Mouse (Mus musculus) embryonic facial prominence, embryonic 12.5 days (tissue): ENCODE results near the gene Lifr. TPM values are rescaled to one million over a fixed set of nuclear protein-coding genes. Genes with fewer than 3 reads are reported as not detected.

ENCODE experiments used
- ATAC-seq: fragments of 200-750 bp; cut with Nextera tagmentation; 2 replicates; pipeline ENCODE4 v1.8.0; 2017; ENCODE audit not compliant: insufficient number of reproducible peaks, insufficient read depth, low FRiP score, low TSS enrichment
- H3K27ac ChIP-seq: fragments of 300-500 bp; sonication (generic); 2 replicates; pipeline ENCODE4 v1.5.1; 2016; ENCODE audit warnings: mild to moderate bottlenecking
- H3K27me3 ChIP-seq: fragments of 300-500 bp; sonication (generic); 2 replicates; pipeline ENCODE4 v1.6.1; 2016; ENCODE audit warnings: mild to moderate bottlenecking, moderate library complexity
- H3K36me3 ChIP-seq: fragments of 300-500 bp; sonication (generic); 2 replicates; pipeline ENCODE4 v1.6.1; 2016; ENCODE audit warnings: mild to moderate bottlenecking
- H3K4me1 ChIP-seq: fragments of 300-500 bp; sonication (generic); 2 replicates; pipeline ENCODE4 v1.6.1; 2016
- H3K4me2 ChIP-seq: fragments of 300-500 bp; sonication (generic); replicated peaks from 2 replicates; pipeline ENCODE4 v1.6.1; 2016; ENCODE audit warnings: mild to moderate bottlenecking, moderate library complexity
- H3K4me3 ChIP-seq: fragments of 300-500 bp; sonication (generic); 2 replicates; pipeline ENCODE4 v1.5.1; 2016; ENCODE audit warnings: mild to moderate bottlenecking
- H3K9ac ChIP-seq: fragments of 300-500 bp; sonication (generic); 2 replicates; pipeline ENCODE4 v1.6.1; 2016; ENCODE audit warnings: mild to moderate bottlenecking, moderate library complexity
- H3K9me3 ChIP-seq: fragments of 300-500 bp; sonication (generic); 2 replicates; pipeline ENCODE4 v1.6.1; 2016; ENCODE audit warnings: mild to moderate bottlenecking, moderate library complexity
- WGBS: fragments of 180-500 bp; shearing (Covaris S2); methylation state at CpG from one replicate; pipeline ENCODE4 v1.1.7; 2016; 5-methylcytosine and 5-hydroxymethylcytosine counted together
- polyA plus RNA-seq: library from polyadenylated mRNA; unstranded; fragments of >200 nt; fragmentation: Nextera tagmentation; extraction: Ambion mirVana; gene quantifications from 2 replicates; pipeline ENCODE4 v1.2.1, GENCODE M21; 2016

Lifr gene
- polyA plus RNA-seq, 1 experiment from 2014 or later: 17.5 TPM

DNA sequence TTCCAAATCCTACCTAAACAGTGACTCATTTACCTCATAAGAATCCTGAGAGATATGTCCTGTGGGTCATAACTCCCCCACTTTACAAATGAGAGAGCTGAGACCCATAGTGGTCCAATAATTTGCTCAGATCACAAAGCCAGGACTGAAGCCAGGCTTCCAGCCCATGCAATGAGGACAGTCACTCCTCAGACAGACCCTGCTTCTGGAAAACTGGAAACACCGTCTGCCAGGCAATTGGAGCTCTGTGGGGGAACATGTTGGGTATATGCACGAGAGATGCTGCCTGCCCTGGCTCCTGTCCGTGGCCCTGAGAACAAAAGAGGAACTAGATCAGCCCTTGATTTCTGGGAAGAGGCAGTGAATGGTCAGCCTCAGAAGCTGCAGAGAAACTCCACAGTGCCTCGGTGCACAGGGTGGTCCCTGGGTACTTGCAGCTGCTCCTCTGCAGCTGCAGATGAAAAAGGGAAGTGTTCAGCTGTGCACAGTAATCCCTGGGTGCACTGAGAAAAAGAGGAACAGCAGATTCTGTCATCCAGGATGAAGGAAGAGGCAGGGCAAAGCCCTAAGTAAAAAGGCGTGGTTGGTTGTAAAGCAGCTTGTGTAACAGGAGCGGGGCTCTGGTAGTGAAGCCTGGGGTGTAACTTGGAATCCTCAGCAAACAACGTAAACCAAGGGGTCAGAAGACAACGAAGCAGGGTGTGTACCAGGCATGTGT lies 5.5 kb upstream of the Lifr start:
- no peak overlapping the region for H3K9ac ChIP-seq
- no peak overlapping the region for H3K27ac ChIP-seq
- no peak overlapping the region for H3K4me3 ChIP-seq
- no peak overlapping the region for H3K4me2 ChIP-seq
- H3K4me1 ChIP-seq: peaks cover 20% of the 10 kb centered on the region; the same call in 1 of the 2 replicates
- no peaks in the 10 kb centered on the region for H3K36me3 ChIP-seq
- H3K9me3 ChIP-seq: no peaks in the 10 kb centered on the region
- WGBS: 40% methylated on average over 8 of the region's 8 CpGs
- peak; percentile 37; the same call in 1 of the 2 replicates for ATAC-seq
- H3K27me3 ChIP-seq: no peaks in the 10 kb centered on the region

GRCm38 (mm10) chr15:7088691-7089090 lies 1.7 kb upstream of the Lifr start:
- Histone ChIP-seq H3K9me3 (no peaks in the 10 kb centered on the region), H3K27ac (no peak overlapping the region), H3K27me3 (no peaks in the 10 kb centered on the region), H3K4me1 (peaks cover 7% of the 10 kb centered on the region; the same call in 1 of the 2 replicates), H3K9ac (no peak overlapping the region), H3K4me3 (no peak overlapping the region), H3K4me2 (no peak overlapping the region), H3K36me3 (no peaks in the 10 kb centered on the region)
- WGBS: 42% methylated on average over 2 of the region's 2 CpGs
- no peak for ATAC-seq

DNA sequence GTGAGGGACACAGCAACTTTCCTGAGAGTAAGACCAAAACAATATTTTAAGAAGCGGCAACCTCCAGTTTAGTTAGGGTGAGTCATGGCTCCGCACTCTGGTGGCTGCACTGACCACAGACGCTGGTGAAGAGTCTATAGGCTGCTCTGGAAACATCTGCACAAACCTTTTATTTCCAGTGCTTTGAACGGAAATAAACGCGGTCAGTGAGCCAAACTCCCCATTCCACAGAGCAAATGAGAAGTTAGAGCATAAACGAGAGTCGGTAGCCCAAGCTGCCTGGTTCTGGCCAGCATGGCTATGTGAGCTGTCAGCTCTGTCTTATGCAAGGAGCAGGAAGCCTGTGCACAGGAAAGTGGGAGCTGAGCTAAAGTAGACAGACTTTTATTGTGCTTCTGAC lies 1.9 kb downstream of the Lifr start:
- 47% methylated on average over 8 of the region's 8 CpGs for WGBS
- Histone ChIP-seq H3K27ac (no peak overlapping the region), H3K9ac (no peak overlapping the region), H3K4me2 (no peak overlapping the region), H3K4me1 (no peaks in the 10 kb centered on the region), H3K9me3 (no peaks in the 10 kb centered on the region), H3K4me3 (no peak overlapping the region), H3K27me3 (no peaks in the 10 kb centered on the region), H3K36me3 (no peaks in the 10 kb centered on the region)
- ATAC-seq: no peak

GRCm38 (mm10) chr15:7099406-7099805 lies 9.0 kb downstream of the Lifr start:
- ATAC-seq: no peak
- H3K27ac ChIP-seq: no peak overlapping the region
- no peaks in the 10 kb centered on the region for H3K27me3 ChIP-seq
- WGBS: 81% methylated on average over 1 of the region's 1 CpGs
- H3K9ac ChIP-seq: no peak overlapping the region
- H3K9me3 ChIP-seq: no peaks in the 10 kb centered on the region
- no peak overlapping the region for H3K4me3 ChIP-seq
- H3K36me3 ChIP-seq: no peaks in the 10 kb centered on the region
- no peaks in the 10 kb centered on the region for H3K4me1 ChIP-seq
- H3K4me2 ChIP-seq: no peak overlapping the region

GRCm38 (mm10) chr15:7100226-7100625 lies 9.8 kb downstream of the Lifr start:
- no peaks in the 10 kb centered on the region for H3K27me3 ChIP-seq
- no peak for ATAC-seq
- H3K9ac ChIP-seq: no peak overlapping the region
- no peaks in the 10 kb centered on the region for H3K36me3 ChIP-seq
- no peaks in the 10 kb centered on the region for H3K4me1 ChIP-seq
- H3K4me3 ChIP-seq: no peak overlapping the region
- WGBS: 78% methylated on average over 6 of the region's 6 CpGs
- H3K27ac ChIP-seq: no peak overlapping the region
- H3K4me2 ChIP-seq: no peak overlapping the region
- H3K9me3 ChIP-seq: no peaks in the 10 kb centered on the region

- no peaks in the 10 kb centered on the region for H3K9me3 ChIP-seq
- no peak overlapping the region for H3K27ac ChIP-seq
- no peaks in the 10 kb centered on the region for H3K36me3 ChIP-seq
- H3K9ac ChIP-seq: no peak overlapping the region
- no peak overlapping the region for H3K4me2 ChIP-seq
- ATAC-seq: no peak
- no peaks in the 10 kb centered on the region for H3K27me3 ChIP-seq
- WGBS: 83% methylated on average over 2 of the region's 2 CpGs
- H3K4me1 ChIP-seq: no peaks in the 10 kb centered on the region
- H3K4me3 ChIP-seq: no peak overlapping the region
Observed at GRCm38 (mm10) chr15:7103051-7103450, 12.6 kb downstream of the Lifr start.

- Histone ChIP-seq H3K9me3 (no peaks in the 10 kb centered on the region), H3K4me2 (no peak overlapping the region), H3K4me3 (no peak overlapping the region), H3K27ac (no peak overlapping the region), H3K4me1 (no peaks in the 10 kb centered on the region), H3K36me3 (no peaks in the 10 kb centered on the region), H3K9ac (no peak overlapping the region), H3K27me3 (no peaks in the 10 kb centered on the region)
- 51% methylated on average over 5 of the region's 5 CpGs for WGBS
- ATAC-seq: no peak
Observed at GRCm38 (mm10) chr15:7105224-7105623, 14.8 kb downstream of the Lifr start.

DNA sequence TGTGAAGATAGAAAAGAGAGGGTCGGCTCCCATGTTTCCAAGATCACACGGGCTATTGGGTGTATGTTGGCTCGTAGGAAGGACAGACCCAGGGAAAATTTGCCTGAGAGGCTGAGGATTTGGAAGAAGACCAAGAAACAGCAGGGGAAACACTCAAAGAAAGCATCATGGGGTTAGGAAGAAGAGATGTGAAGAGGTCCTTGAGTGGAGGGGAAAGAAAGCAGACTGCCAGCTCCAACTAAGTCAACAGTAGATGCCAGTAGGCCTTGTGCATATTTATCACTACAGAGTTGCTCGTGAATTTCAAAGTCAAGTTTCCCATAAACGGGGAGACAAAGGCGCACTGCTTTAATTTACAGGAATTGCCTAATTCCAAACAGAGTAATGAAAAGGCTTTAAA lies 17.7 kb downstream of the Lifr start:
- WGBS: 89% methylated on average over 6 of the region's 6 CpGs

GRCm38 (mm10) chr15:7112227-7112907 lies 22.0 kb downstream of the Lifr start:
- Histone ChIP-seq H3K4me2 (no peak overlapping the region), H3K27ac (no peak overlapping the region), H3K27me3 (no peaks in the 10 kb centered on the region), H3K4me1 (0 out of 2 replicates have a peak, but pooled peaks cover 3% of the 10 kb centered on the region), H3K9ac (no peak overlapping the region), H3K36me3 (no peaks in the 10 kb centered on the region), H3K4me3 (no peak overlapping the region), H3K9me3 (no peaks in the 10 kb centered on the region)
- no peak for ATAC-seq
- WGBS: 74% methylated on average over 6 of the region's 6 CpGs

More for the DNA sequence above, 17.7 kb downstream of the Lifr start:
- Histone ChIP-seq H3K4me3 (no peak overlapping the region), H3K27ac (no peak overlapping the region), H3K27me3 (no peaks in the 10 kb centered on the region), H3K4me1 (0 out of 2 replicates have a peak, but pooled peaks cover 3% of the 10 kb centered on the region), H3K9me3 (no peaks in the 10 kb centered on the region), H3K4me2 (no peak overlapping the region), H3K36me3 (no peaks in the 10 kb centered on the region), H3K9ac (no peak overlapping the region)
- ATAC-seq: no peak

DNA sequence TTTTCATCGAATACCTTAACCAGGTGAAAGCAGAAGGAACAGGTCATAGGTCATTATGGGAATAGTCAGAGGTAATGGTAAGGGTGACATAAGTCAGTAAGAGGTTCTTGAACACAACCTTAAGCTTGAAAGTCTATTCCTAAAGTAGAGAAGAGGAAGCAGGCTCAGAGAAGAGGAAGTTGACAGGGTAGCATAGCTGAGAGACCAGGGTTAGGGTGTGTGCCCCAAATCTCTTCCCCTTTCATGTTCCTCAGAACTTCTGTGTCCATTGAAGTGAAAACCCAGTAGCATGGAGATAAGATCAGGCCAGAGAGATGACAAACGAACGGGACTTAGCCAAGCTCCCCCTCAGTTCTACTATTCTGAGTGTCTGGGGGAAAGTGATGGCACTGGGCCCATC lies 23.5 kb downstream of the Lifr start:
- H3K27ac ChIP-seq: no peak overlapping the region
- no peak overlapping the region for H3K4me3 ChIP-seq
- no peaks in the 10 kb centered on the region for H3K9me3 ChIP-seq
- H3K9ac ChIP-seq: no peak overlapping the region
- ATAC-seq: no peak
- H3K4me2 ChIP-seq: no peak overlapping the region
- 86% methylated on average over 3 of the region's 3 CpGs for WGBS
- H3K27me3 ChIP-seq: no peaks in the 10 kb centered on the region
- H3K36me3 ChIP-seq: no peaks in the 10 kb centered on the region
- H3K4me1 ChIP-seq: 0 out of 2 replicates have a peak, but pooled peaks cover 3% of the 10 kb centered on the region

GRCm38 (mm10) chr15:7115326-7116003 lies 25.1 kb downstream of the Lifr start:
- H3K27ac ChIP-seq: no peak overlapping the region
- no peak overlapping the region for H3K4me2 ChIP-seq
- no peak overlapping the region for H3K9ac ChIP-seq
- H3K9me3 ChIP-seq: no peaks in the 10 kb centered on the region
- no peaks in the 10 kb centered on the region for H3K36me3 ChIP-seq
- H3K4me3 ChIP-seq: no peak overlapping the region
- ATAC-seq: no peak
- H3K27me3 ChIP-seq: no peaks in the 10 kb centered on the region
- H3K4me1 ChIP-seq: 0 out of 2 replicates have a peak, but pooled peaks cover 3% of the 10 kb centered on the region
- WGBS: 53% methylated on average over 7 of the region's 7 CpGs

- Histone ChIP-seq H3K27ac (no peak overlapping the region), H3K4me2 (no peak overlapping the region), H3K36me3 (no peaks in the 10 kb centered on the region), H3K9me3 (no peaks in the 10 kb centered on the region), H3K27me3 (no peaks in the 10 kb centered on the region), H3K4me3 (no peak overlapping the region), H3K4me1 (0 out of 2 replicates have a peak, but pooled peaks cover 3% of the 10 kb centered on the region), H3K9ac (no peak overlapping the region)
- 76% methylated on average over 1 of the region's 1 CpGs for WGBS
- ATAC-seq: no peak
Observed at GRCm38 (mm10) chr15:7116216-7116615, 25.8 kb downstream of the Lifr start.
